Mouse (Mus musculus) liver, embryonic 14.5 days (tissue): ENCODE data around the gene Wwc1.

ENCODE experiments used
- CTCF ChIP-seq: IDR thresholded peaks from 2 replicates; pipeline ENCODE4 v1.5.1; 2016; ENCODE audit warnings: antibody characterized with exemption, low read depth, control low read depth
- EP300 ChIP-seq: IDR thresholded peaks from 2 replicates; pipeline ENCODE4 v1.6.1; 2016; ENCODE audit warnings: antibody characterized with exemption, low read depth

- TF ChIP-seq CTCF (no peak), EP300 (no peak)
Observed at GRCm38 (mm10) chr11:35974632-35975450, 5.5 kb downstream of the Wwc1 start.
